Mouse (Mus musculus) neural tube, embryonic 11.5 days (tissue): ENCODE data around the gene Nars2. TPM values are rescaled to one million over a fixed set of nuclear protein-coding genes. Genes with fewer than 3 reads are reported as not detected.

ENCODE experiments used
- ATAC-seq: fragments of 200-750 bp; cut with Nextera tagmentation; 2 replicates; pipeline ENCODE4 v1.8.0; 2017; ENCODE audit warnings: moderate number of reproducible peaks, mild to moderate bottlenecking, moderate TSS enrichment, moderate library complexity; ENCODE audit not compliant: insufficient read depth, low FRiP score, low TSS enrichment
- DNase-seq: peaks from one replicate; pipeline ENCODE4 v3.0.0-alpha.2; 2015; ENCODE audit warnings: low spot score
- H3K27ac ChIP-seq: fragments of 300-500 bp; sonication (generic); 2 replicates; pipeline ENCODE4 v1.5.1; 2014; ENCODE audit warnings: low read depth, mild to moderate bottlenecking, low read length
- H3K27me3 ChIP-seq: fragments of 300-500 bp; sonication (generic); 2 replicates; pipeline ENCODE4 v1.6.1; 2014; ENCODE audit warnings: mild to moderate bottlenecking, low read length, mixed read lengths; ENCODE audit not compliant: control insufficient read depth, insufficient read depth
- H3K36me3 ChIP-seq: fragments of 300-500 bp; sonication (generic); 2 replicates; pipeline ENCODE4 v1.6.1; 2014; ENCODE audit warnings: mild to moderate bottlenecking, low read length, moderate library complexity, mixed read lengths; ENCODE audit not compliant: control insufficient read depth, insufficient read depth
- H3K4me1 ChIP-seq: fragments of 300-500 bp; sonication (generic); 2 replicates; pipeline ENCODE4 v1.6.1; 2014; ENCODE audit warnings: low read length, mixed read lengths; ENCODE audit not compliant: control insufficient read depth, insufficient read depth
- H3K4me2 ChIP-seq: fragments of 300-500 bp; sonication (generic); 2 replicates; pipeline ENCODE4 v1.6.1; 2014; ENCODE audit warnings: low read depth, mild to moderate bottlenecking, moderate library complexity
- H3K4me3 ChIP-seq: fragments of 300-500 bp; sonication (generic); 2 replicates; pipeline ENCODE4 v1.5.1; 2014; ENCODE audit warnings: low read depth, low read length
- H3K9ac ChIP-seq: fragments of 300-500 bp; sonication (generic); 2 replicates; pipeline ENCODE4 v1.6.1; 2014; ENCODE audit warnings: mild to moderate bottlenecking, low read length
- H3K9me3 ChIP-seq: fragments of 300-500 bp; sonication (generic); 2 replicates; pipeline ENCODE4 v1.6.1; 2016; ENCODE audit warnings: low read length; ENCODE audit not compliant: control insufficient read depth
- whole genome bisulfite sequencing: fragments of 180-500 bp; shearing (Covaris S2); extraction: QIAGEN DNeasy Blood & Tissue Kit; methylation state at CpG from one replicate; pipeline ENCODE4 v1.1.7; 2014; 5-methylcytosine and 5-hydroxymethylcytosine counted together
- polyA plus RNA-seq: library from polyadenylated mRNA; unstranded; fragments of >200 nt; fragmentation: Nextera tagmentation; extraction: Ambion mirVana; gene quantifications from 2 replicates; pipeline ENCODE4 v1.2.1, GENCODE M21; 2014

Nars2 gene
- polyA plus RNA-seq, 1 experiment from 2014 or later = 23.8 TPM

DNA sequence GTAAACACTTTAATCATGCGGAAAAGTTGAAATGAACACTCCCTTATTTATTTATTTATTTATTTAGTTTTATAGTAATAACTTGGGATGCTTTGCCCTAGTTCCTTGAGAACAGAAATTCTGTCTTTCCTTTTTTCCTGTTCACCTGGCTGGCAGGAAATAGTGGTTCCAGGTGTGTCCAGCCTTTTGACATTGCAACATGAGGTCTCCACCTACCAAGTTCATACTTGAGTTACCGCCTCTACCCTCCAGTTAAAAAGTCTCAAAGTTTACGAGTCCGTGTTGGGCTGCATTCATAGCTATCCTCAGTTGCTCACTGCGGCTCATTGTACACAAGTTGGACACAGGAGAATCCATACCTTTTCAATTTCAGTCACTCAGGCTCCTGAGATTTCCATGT lies 789 bp downstream of the Nars2 start:
- Histone ChIP-seq H3K9me3 (no peaks in the 10 kb centered on the region), H3K4me2 (peak overlapping the region; percentile 57), H3K27me3 (no peaks in the 10 kb centered on the region), H3K4me1 (peaks cover 3% of the 10 kb centered on the region; the same call in 1 of the 2 replicates), H3K36me3 (no peaks in the 10 kb centered on the region; the same call in 1 of the 2 replicates), H3K9ac (peak overlapping the region; percentile 75; the same call in 1 of the 2 replicates), H3K27ac (0 out of 2 replicates have a peak overlapping the region, but pooled peaks have one; percentile 54), H3K4me3 (peak overlapping the region; percentile 73)
- WGBS = 39% methylated on average over 5 of the region's 5 CpGs
- ATAC-seq = no peak
- DNase-seq = no peak

DNA sequence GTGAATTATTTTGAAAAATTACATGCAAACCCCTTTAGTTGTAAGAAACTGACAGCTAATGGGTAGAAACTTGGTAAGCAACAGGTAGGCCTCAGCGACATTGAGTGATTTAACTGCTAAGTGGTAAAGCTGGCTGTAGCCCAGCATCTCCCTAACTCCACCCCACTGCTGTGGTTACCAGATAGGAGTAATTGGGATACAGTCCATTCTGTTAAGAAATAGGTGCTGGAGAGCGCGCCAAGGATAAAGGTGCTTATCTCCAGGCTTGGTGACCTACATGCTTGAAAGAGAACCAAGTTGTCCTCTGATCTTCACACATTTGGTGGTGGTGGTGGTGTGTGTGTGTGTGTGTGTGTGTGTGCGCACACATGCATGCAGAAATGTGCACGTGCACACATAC lies 7.9 kb downstream of the Nars2 start:
- DNase-seq (no peak), ATAC-seq (no peak)
- no peaks in the 10 kb centered on the region for H3K4me1 ChIP-seq
- no peak overlapping the region for H3K27ac ChIP-seq
- WGBS = 92% methylated on average over 5 of the region's 5 CpGs
- no peak overlapping the region for H3K9ac ChIP-seq
- no peaks in the 10 kb centered on the region; the same call in 1 of the 2 replicates for H3K36me3 ChIP-seq
- H3K4me2 ChIP-seq = no peak overlapping the region
- H3K27me3 ChIP-seq = no peaks in the 10 kb centered on the region
- no peak overlapping the region for H3K4me3 ChIP-seq
- no peaks in the 10 kb centered on the region for H3K9me3 ChIP-seq

DNA sequence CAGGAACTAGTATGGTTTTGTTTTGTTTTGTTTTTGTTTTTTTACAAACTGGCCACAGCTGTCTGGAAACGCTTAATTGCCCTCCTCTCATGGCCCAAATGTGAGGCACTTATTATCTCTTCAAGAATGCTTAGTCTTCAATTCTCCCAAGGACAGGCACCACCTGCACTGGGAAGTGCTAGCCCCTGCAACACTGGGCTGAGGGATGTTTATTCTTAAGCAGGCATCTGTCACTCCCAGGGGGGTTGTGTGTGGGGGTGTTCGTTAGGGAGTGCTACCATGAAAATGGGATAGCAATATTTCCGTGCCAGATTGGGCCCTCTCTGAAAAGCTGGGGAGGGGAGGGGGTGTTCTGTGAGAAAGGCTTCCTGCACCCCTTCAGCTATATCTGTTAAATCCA lies 15.9 kb downstream of the Nars2 start:
- ATAC-seq (no peak), DNase-seq (no peak)
- Histone ChIP-seq H3K9me3 (no peaks in the 10 kb centered on the region), H3K27me3 (no peaks in the 10 kb centered on the region), H3K4me3 (no peak overlapping the region), H3K36me3 (no peaks in the 10 kb centered on the region), H3K4me2 (no peak overlapping the region), H3K27ac (no peak overlapping the region), H3K9ac (no peak overlapping the region), H3K4me1 (no peaks in the 10 kb centered on the region)
- WGBS = 46% methylated on average over 3 of the region's 3 CpGs

DNA sequence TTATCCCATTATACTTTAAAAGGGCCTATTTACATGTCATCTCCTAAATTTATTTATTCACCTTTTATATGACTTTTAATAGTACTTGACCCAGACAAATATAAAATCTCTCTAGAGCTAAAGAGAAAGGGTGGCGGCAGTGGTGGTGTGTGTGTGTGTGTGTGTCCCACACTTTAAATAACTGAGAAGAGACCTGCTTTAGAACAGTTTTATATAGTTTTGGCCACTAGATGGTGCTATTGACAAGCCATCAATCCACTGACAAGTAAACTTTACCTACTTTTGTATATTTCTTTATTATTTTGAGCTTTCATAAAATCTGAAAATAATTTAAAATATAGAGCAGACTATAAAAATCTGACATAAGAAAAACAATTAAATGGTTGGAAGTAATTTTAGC lies 19.1 kb downstream of the Nars2 start:
- Histone ChIP-seq H3K4me3 (no peak overlapping the region), H3K9ac (no peak overlapping the region), H3K27ac (no peak overlapping the region), H3K36me3 (no peaks in the 10 kb centered on the region), H3K9me3 (no peaks in the 10 kb centered on the region), H3K4me1 (no peaks in the 10 kb centered on the region), H3K4me2 (no peak overlapping the region), H3K27me3 (no peaks in the 10 kb centered on the region)
- DNase-seq (no peak), ATAC-seq (no peak)
- 31% methylated on average over 1 of the region's 1 CpGs for WGBS

DNA sequence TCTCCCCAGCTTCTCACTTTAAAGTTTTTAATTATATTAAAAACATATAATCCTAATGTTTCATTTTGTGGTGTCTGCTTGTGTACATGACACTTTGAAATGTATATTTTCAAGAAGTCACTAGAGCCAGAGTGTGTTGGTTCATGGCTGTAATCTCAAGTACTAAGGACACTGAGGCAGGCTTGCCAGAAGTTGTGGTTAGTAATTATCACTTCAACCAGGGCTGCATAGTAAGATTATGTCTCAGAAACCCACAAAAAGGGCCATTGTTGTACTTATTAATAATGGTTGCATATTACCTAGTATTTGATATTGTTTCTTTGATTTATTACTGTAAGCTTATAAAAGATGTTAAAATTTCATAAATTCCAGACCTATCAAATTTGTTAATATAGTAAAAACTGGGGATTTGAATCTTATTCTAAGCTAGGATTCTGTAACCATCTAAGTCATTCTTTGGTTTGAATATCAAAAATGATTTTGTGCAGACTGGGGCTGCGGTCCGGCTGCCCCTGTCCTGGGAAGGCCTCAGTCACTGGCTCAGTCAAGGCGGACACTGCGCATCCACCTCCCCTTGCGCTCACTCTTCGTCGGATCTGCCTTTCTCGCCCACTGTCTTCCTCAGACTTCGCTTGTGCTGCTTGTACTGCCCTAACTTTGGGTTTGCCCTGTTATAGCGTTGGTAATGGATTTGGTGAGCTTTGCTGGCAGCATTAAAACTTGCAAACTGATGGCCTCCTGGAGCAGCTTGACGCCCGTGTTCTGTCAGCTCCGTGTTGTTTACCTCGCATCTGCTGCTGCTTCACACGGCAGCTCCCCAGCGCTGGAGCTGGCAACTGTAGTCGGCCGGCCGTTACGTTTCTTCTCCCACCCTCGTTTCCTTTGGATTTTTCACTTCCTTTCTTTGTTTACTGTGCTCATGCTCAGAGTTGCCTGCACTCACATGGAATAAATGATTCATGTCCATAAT lies 20.0 kb downstream of the Nars2 start:
- no peak for DNase-seq
- no peaks in the 10 kb centered on the region for H3K36me3 ChIP-seq
- ATAC-seq = no peak
- H3K27me3 ChIP-seq = no peaks in the 10 kb centered on the region
- H3K4me3 ChIP-seq = no peak overlapping the region
- no peaks in the 10 kb centered on the region for H3K9me3 ChIP-seq
- H3K4me2 ChIP-seq = no peak overlapping the region
- H3K4me1 ChIP-seq = no peaks in the 10 kb centered on the region
- no peak overlapping the region for H3K9ac ChIP-seq
- H3K27ac ChIP-seq = no peak overlapping the region
- WGBS = 80% methylated on average over 21 of the region's 21 CpGs

DNA sequence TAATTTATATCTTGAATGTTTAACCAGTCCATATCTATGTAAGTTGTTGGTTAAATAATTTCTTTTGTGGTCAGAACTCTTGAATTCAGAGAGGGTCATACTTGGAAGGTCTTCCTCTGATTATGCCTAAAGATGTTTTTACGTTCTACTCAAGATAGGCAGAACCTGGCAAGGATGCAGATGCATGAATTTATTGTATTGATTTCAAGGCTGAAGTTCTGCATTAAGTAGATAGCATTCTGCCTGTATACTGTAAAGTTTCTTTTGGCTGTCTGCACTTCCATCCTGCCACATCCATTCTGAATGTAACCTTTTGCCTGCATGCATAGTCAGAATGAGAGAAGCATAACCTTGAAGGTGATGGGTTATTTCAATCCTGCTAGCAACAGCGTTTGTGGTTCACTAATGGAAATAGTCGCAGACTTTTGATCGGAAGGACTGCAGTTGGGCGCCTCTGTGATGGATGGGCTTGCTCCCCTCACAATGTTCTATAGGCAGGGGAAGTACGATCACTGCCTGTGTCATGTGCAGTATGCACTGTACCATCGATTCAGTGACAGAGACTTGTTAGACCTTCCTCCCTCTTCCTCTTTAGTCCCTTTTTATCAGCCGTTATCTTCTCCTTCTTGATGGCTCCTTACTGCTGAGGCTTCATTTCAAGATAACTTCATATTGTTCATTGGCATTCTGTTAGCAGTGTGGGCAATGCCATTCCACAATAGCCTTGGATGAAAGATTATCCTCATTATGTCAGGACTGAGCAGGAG lies 21.0 kb downstream of the Nars2 start:
- Histone ChIP-seq H3K4me1 (no peaks in the 10 kb centered on the region), H3K36me3 (no peaks in the 10 kb centered on the region), H3K9ac (no peak overlapping the region), H3K27me3 (no peaks in the 10 kb centered on the region), H3K27ac (no peak overlapping the region), H3K4me2 (no peak overlapping the region), H3K4me3 (no peak overlapping the region), H3K9me3 (no peaks in the 10 kb centered on the region)
- no peak for DNase-seq
- no peak for ATAC-seq
- 80% methylated on average over 8 of the region's 8 CpGs for WGBS

DNA sequence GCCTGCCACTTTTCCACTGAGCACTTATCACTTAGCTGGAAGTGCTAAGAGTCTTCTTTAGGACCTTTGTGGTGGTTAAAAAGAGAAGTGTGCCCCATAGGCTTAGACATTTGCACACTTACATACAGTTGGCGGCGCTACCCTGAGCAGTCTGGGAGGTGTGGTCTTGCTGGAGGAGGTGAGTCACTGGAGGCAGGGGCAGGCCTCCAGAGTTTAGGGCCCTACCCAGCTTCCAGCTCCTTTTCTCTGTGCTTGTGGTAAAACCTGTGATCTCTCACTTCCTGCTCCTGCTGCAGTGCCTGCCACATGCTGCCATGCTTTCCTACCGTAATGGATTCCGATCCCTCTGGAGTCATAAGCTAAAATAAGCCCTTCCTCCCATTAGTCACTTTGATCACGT lies 24.6 kb downstream of the Nars2 start:
- no peak overlapping the region for H3K4me3 ChIP-seq
- H3K9ac ChIP-seq = no peak overlapping the region
- no peak for ATAC-seq
- H3K27ac ChIP-seq = no peak overlapping the region
- DNase-seq = no peak
- WGBS = 87% methylated on average over 5 of the region's 5 CpGs
- no peaks in the 10 kb centered on the region for H3K9me3 ChIP-seq
- H3K27me3 ChIP-seq = no peaks in the 10 kb centered on the region
- no peaks in the 10 kb centered on the region for H3K36me3 ChIP-seq
- H3K4me2 ChIP-seq = no peak overlapping the region
- H3K4me1 ChIP-seq = no peaks in the 10 kb centered on the region

DNA sequence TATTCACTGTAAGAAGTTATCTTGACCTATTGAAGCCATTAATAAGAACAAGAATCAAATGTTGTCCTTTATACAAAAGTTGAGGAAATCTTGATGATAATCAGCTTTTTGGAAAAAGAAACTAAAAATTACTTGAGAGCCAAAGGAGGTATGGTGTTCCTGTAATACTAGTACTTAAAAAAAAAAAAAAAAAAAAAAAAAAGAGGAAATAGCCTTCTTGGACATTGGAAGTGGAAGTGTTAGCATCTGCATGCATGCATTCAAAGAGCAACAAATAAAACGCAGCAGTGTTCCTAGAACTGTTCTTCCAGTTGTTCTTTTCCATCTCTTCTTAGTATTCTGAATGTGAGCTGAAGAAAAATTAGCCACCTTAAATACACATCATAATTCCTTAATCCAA lies 25.9 kb downstream of the Nars2 start:
- 82% methylated on average over 1 of the region's 1 CpGs for WGBS
- Histone ChIP-seq H3K27ac (no peak overlapping the region), H3K9ac (no peak overlapping the region), H3K9me3 (no peaks in the 10 kb centered on the region), H3K4me3 (no peak overlapping the region), H3K4me1 (no peaks in the 10 kb centered on the region), H3K4me2 (no peak overlapping the region), H3K36me3 (no peaks in the 10 kb centered on the region), H3K27me3 (no peaks in the 10 kb centered on the region)
- ATAC-seq (no peak), DNase-seq (no peak)
